Mouse (Mus musculus) heart, adult 8-10 months (tissue): ENCODE results near the gene Ppm1h. TPM values are rescaled to one million over a fixed set of nuclear protein-coding genes. Genes with fewer than 3 reads are reported as not detected.

Source experiments
- DNase-seq: peaks from one replicate; pipeline ENCODE4 v3.0.0; 2022; ENCODE audit warnings: low spot score
- total RNA-seq, 4 experiments: library from RNA; stranded (reverse); gene quantifications; 2 replicates each; pipeline ENCODE4 v1.2.4; 2022

Ppm1h gene
- total RNA-seq, 4 experiments from 2014 or later, result 6.8 to 9.4 (median 7.2) TPM

- DNase-seq, result no peak
Observed at GRCm38 (mm10) chr10:122858904-122859641, 180.5 kb downstream of the Ppm1h start.

- no peak for DNase-seq
Observed at GRCm38 (mm10) chr10:122859642-122859997, 181.1 kb downstream of the Ppm1h start.

GRCm38 (mm10) chr10:122860076-122860475, 181.5 kb downstream of the Ppm1h start:
- no peak for DNase-seq

- no peak for DNase-seq
Observed at GRCm38 (mm10) chr10:122861696-122862385, 183.3 kb downstream of the Ppm1h start.

- DNase-seq, result no peak
Observed at GRCm38 (mm10) chr10:122862386-122863023, 183.9 kb downstream of the Ppm1h start.

- no peak for DNase-seq
Observed at GRCm38 (mm10) chr10:122869865-122870503, 191.4 kb downstream of the Ppm1h start.

- DNase-seq, result no peak
Observed at GRCm38 (mm10) chr10:122870848-122871494, 192.4 kb downstream of the Ppm1h start.

GRCm38 (mm10) chr10:122872720-122873119, 194.2 kb downstream of the Ppm1h start:
- no peak for DNase-seq

GRCm38 (mm10) chr10:122876964-122877363, 198.4 kb downstream of the Ppm1h start:
- DNase-seq, result no peak

- no peak for DNase-seq
Observed at GRCm38 (mm10) chr10:122877436-122877835, 198.9 kb downstream of the Ppm1h start.

GRCm38 (mm10) chr10:122881456-122881855, 202.9 kb downstream of the Ppm1h start:
- DNase-seq, result no peak

- DNase-seq, result no peak
Observed at GRCm38 (mm10) chr10:122882614-122883013, 204.1 kb downstream of the Ppm1h start.

GRCm38 (mm10) chr10:122883823-122884743, 205.5 kb downstream of the Ppm1h start:
- DNase-seq, result no peak

GRCm38 (mm10) chr10:122885301-122885700, 206.7 kb downstream of the Ppm1h start:
- DNase-seq, result no peak

GRCm38 (mm10) chr10:122886055-122886915, 207.7 kb downstream of the Ppm1h start:
- DNase-seq, result no peak

- DNase-seq, result no peak
Observed at GRCm38 (mm10) chr10:122886916-122887527, 208.5 kb downstream of the Ppm1h start.

GRCm38 (mm10) chr10:122887528-122888183, 209.1 kb downstream of the Ppm1h start:
- no peak for DNase-seq

GRCm38 (mm10) chr10:122890682-122891350, 212.3 kb downstream of the Ppm1h start:
- no peak for DNase-seq
